Mouse (Mus musculus) cerebellum, adult (tissue): ENCODE measurements at regions not wholly inside any gene's neighbourhood (a gene's known extent, or its start where the extent isn't known, plus 50 kb on each side); places are given as distances from the start of the nearest gene placed in this dataset.

Source experiments
- ATAC-seq: cut with Nextera tagmentation; 2 replicates; pipeline ENCODE4 v1.9.2; 2017; ENCODE audit warnings: mild to moderate bottlenecking, moderate library complexity, mixed read lengths; ENCODE audit not compliant: insufficient number of reproducible peaks, low FRiP score, low TSS enrichment

DNA sequence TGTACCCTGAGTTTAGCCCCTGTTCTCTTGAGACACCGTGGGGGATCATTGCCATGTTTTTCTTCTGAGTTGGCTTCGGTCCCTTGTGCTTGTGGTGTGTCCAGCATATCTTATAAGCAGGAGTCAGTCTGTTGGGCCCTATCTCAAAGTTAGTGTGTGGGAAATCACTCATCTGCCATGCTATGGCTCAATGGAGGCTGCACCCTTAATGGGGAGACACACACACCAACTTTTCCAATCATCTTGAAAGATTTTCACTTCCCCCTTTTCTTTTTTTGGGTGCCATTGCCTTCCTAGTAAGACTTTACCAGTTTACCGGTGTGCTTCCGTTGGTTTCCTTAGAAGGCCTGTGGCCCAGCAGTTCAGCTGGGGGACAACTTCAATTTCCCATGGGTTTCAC lies 130.6 kb upstream of the Ado start:
- ATAC-seq: no peak

GRCm38 (mm10) chr10:67673450-67673849 lies 124.7 kb upstream of the Ado start:
- ATAC-seq: no peak; the same call in 1 of the 2 replicates

GRCm38 (mm10) chr10:67672281-67672680 lies 123.5 kb upstream of the Ado start:
- ATAC-seq: peak; percentile 63; the same call in 1 of the 2 replicates

GRCm38 (mm10) chr10:67669066-67669465 lies 120.3 kb upstream of the Ado start:
- ATAC-seq: no peak

- ATAC-seq: no peak
Measured at GRCm38 (mm10) chr10:67663028-67663427, 114.3 kb upstream of the Ado start.

GRCm38 (mm10) chr10:67661666-67662065 lies 112.9 kb upstream of the Ado start:
- no peak for ATAC-seq

- no peak for ATAC-seq
Measured at GRCm38 (mm10) chr10:67658005-67658545, 109.3 kb upstream of the Ado start.

DNA sequence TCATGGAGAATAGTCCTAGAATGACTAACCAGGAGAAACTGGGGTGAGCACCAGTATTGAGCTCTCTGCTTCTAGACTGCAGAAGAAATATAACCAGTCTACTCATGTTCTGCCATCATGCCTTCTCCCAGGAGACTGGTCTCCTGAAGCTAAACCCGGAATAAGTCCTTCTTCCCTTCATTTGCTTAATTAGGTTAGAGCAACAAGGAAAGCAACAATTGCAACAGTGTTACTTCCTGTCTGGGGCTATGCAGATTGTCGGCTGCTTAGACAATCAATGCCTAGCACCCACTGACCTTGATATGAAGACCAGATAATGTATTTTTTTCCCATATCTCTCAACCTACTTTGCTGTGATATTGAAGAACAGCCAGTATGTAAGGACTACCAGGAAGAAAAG lies 108.5 kb upstream of the Ado start:
- ATAC-seq: no peak

DNA sequence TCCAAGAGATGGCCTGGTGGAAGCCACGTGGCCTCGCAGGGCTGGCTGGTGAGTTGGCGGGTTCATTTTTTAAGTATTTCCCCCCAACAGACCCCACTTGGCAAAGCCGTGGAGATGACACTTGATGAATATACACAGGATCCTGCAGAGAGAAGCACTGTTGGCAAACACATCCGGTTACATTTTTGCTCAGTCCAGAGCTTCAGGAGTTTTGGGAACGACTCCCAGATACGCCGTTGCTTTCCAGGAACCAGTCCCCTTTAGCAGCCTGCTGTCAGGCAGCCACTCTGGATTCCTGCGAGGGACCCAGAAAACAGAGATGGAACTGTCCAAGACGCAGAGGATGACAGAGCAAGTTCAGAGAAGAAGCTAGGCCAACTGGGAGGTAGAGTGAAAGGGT lies 105.8 kb upstream of the Ado start:
- no peak for ATAC-seq

DNA sequence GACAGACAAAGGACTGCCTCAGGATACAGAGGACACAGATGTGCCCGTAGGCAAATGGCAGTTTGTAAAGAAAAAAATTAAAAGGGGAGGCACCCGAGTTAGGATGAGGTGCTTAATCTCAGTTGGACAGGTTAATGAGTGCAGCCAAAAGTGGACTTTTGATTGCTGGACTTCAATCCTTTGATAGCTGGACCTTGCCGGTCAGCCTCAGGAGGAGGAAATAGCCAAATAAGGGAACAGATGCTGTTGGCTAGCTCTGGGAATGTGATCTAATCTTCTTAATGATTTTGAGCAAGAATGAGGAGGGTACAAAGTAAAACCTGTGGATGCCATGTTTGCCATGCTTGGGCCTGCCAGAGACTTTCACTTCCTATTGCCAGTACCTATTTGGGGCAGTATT lies 103.5 kb upstream of the Ado start:
- no peak for ATAC-seq

DNA sequence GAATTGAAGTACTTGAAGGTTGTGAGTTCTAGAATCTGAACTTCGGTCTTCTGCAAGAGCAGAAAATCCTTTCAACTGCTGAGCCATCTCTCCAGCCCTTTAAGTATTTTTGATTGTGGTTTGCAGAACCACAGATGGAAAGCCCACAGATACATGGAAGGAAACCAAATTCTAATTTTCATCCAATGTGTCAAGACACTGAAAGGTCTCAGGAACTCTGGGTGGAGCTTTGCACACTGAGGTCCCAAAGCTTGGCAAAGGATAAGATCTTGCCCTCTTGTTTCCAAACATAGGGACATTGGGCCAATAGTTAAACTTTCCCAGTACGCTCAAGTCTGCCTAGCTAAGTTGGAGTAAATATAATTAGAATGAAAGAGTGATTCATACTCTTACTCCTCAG lies 102.6 kb upstream of the Ado start:
- ATAC-seq: no peak

GRCm38 (mm10) chr10:67647777-67648727 lies 99.3 kb upstream of the Ado start:
- no peak for ATAC-seq

DNA sequence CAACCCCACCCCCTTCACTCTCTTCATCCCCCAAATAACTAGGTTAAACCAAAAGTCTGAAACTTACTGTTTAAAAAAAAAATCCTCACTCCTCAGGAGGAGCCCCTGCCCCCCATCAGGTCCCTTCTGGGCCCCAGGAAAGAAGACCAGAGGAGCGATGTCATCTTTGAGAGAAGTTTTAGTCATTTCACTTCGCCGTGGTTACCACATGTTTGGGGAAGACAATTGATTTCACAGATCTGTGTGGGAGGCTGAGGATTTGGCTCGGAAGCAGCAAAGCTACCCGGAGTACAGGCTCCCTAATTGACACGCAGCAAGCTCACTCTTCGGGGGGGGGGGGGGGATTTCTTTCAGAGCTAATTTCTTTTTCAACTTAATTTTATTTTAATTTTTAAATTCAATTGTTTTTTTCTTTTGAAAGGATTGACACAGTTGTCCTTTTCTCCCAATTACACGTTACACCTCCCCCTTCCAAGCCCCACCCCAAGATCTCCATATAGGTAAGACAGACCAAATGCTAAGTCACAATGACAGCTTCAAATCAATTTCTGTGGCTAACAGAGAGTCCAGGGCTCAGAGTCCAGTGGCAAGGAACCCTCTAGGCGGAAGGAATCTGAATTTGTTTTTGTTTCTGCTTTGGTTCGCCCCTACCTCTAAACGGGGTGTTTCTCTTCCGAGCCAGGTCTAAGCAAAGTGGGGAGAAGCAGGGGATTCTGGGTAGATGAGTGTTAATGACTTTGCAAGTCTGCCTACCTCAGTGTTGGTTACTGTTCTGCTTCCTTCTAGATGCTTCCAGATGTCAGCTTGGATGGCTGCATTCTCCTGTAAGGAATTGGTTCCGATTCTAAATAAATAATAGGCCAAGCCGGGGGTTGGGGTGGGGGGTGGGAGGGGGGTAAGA lies 98.2 kb upstream of the Ado start:
- ATAC-seq: no peak

GRCm38 (mm10) chr10:67645821-67646220 lies 97.1 kb upstream of the Ado start:
- no peak for ATAC-seq

DNA sequence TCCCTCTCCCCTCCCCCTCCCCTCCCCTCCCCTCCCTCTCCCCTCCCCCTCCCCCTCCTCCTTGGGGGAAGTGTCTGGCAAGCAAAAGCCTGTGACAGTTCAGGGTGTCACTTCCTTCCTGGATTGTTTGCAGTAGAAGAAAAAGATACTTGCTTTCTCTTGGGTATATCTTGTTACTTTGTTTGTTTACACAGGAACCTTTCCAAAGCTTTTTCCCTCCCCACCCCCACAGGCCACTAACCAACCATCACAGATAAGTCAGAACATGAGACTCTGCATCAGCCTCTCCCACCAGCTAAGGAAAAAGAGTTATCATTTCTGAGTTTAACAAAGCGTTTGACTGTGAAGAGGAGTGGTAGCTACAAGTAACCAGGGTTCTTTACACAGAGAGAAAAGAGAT lies 95.5 kb upstream of the Ado start:
- ATAC-seq: no peak

DNA sequence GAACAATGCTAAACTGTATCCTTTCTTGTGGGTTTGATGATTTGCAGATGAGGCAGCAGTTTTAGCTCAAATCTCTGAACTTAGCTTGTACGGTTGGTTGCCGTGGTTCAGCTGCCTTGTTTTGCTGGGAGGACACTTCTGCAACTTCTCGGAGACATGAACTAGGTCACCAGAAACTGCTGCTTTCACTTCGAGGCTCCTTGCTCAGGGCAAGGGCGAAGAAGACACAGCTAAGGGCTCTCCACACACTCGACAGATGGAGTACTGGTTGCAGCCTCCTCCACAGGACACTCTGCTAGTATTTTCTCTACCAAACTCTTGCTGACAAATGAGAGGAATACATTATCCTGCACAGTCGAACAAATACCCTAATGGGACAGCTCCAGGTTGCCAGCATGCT lies 94.9 kb upstream of the Ado start:
- ATAC-seq: peak; percentile 66; the same call in 1 of the 2 replicates

DNA sequence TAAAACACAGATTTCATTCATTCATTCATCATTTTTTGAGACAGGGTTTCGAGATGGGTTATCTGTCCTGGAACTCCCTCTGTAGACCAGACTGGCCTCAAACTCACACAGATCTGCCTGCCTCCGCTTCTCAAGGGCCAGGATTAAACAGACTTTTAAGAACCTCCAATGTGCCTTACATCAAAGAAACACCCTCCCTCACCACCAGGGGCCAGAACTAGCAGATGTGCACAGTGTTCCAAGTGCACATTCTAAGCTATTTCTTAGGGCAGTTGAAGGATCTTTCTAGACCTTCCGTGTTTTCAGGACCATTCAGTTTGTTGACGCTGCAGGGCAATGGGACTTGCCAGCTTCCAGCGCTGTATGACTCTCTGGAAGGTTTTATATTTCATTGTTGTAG lies 88.6 kb upstream of the Ado start:
- ATAC-seq: no peak

DNA sequence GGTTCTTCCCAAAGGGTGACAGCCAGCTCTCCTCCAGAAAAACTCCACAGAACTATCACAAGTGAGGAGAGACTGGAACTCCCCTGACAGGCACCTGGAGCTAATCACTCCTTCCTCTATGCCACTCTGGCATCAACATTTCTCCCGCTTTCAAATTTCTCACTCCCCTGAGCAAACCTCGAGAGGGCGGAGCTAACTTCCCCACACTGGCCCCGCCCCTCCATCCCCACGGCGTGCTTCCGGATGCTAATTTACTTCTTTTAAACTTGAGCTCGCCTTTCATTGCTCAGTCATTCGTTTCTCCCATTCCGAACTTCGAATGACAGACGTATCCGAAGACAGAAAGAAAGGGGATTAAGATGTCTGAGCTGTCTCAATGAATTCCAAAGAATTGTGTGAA lies 87.8 kb upstream of the Ado start:
- ATAC-seq: no peak

DNA sequence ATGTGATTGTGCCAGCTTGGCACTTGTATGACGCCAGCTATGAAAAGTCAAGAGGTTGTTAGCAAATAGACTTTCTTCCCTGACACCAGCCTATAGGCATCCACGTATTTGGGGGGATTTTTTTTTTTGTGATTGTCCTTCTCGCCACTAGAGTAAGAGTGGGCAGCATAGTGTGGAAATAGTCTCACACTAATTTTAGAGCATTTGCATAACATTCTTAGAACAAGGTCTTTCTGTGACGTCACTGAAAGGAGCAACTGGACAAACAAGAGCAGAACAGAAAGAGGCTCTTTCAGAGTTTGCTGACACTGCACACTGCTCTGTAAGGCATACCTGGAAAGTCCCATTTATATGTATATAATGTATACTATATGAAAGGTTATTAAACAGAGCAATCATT lies 86.0 kb upstream of the Ado start:
- ATAC-seq: no peak

- no peak for ATAC-seq
Measured at GRCm38 (mm10) chr10:67633063-67633462, 84.3 kb upstream of the Ado start.

DNA sequence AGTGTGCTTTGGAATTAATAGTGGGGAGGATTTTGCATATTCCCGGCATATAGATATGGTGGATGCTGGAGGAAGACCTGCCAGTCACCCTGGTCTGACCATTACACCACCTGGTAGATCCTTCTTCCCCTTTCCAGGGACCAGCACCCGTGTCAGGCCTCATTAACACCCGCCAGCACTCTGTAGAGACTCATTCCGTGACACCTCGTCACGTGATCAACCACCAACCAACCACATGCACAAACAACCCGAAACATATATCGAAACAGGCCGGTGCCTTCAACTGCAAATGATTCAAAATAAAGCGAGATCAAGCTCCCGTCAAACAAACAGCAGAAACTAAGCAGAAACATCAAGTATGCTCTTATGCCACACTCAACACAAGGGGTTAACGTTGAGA lies 74.6 kb upstream of the Ado start:
- ATAC-seq: no peak
